Mouse (Mus musculus): Measurements from ENCODE around the gene Gm14295.
"Not testable (repeated sequence)": the region's sequence is repeated elsewhere in the genome, so short reads cannot be mapped to it uniquely, and the experiment has no call there.

GRCm38 (mm10) chr2:176830840-176831239, 32.4 kb downstream of the Gm14295 start, which contains the start of gene Gm14408:
- not testable (repeated sequence) for TF ChIP-seq CTCF (IDR thresholded peaks at IDR 0.05; ENCODE audit: borderline replicate concordance, extremely low read depth, insufficient read depth, insufficient read length); POLR2A (IDR thresholded peaks at IDR 0.05; ENCODE audit: borderline replicate concordance, extremely low read depth, insufficient read depth, insufficient read length, poor library complexity, severe bottlenecking)

Data from brain, embryonic 14.5 days (tissue).